Mouse (Mus musculus): ENCODE measurements around the gene Cend1.

Cend1 gene

GRCm38 (mm10) chr7:141429310-141429709 is at the start of gene Cend1:
Gene Cend1, minus strand, starts transcription at chr7:141429491.
- DNase-seq, result peak; percentile 72

- no peak for DNase-seq
These were observed 49.0 kb upstream of the Cend1 start for GRCm38 (mm10) chr7:141478270-141478748.

GRCm38 (mm10) chr7:141477578-141478269 is 48.4 kb upstream of the Cend1 start:
- DNase-seq, result no peak

GRCm38 (mm10) chr7:141476981-141477370 is 47.7 kb upstream of the Cend1 start:
- no peak for DNase-seq

- DNase-seq, result no peak
These were observed 47.1 kb upstream of the Cend1 start for GRCm38 (mm10) chr7:141476226-141476980.

- no peak for DNase-seq
These were observed 46.5 kb upstream of the Cend1 start for GRCm38 (mm10) chr7:141475805-141476158.

GRCm38 (mm10) chr7:141475011-141475804 is 45.9 kb upstream of the Cend1 start, which contains the start of the genes Polr2l and Tspan4:
Gene Polr2l, minus strand, starts transcription at chr7:141475132.
Gene Tspan4, plus strand, starts transcription at chr7:141475240.
- DNase-seq, result peak; percentile 81

- no peak for DNase-seq
These were observed 44.9 kb upstream of the Cend1 start for GRCm38 (mm10) chr7:141474160-141474559.

GRCm38 (mm10) chr7:141472763-141473162 is 43.5 kb upstream of the Cend1 start:
- DNase-seq, result no peak

GRCm38 (mm10) chr7:141472226-141472625 is 42.9 kb upstream of the Cend1 start:
- no peak for DNase-seq

GRCm38 (mm10) chr7:141471236-141471635 is 41.9 kb upstream of the Cend1 start:
- DNase-seq, result no peak

- no peak for DNase-seq
These were observed 41.3 kb upstream of the Cend1 start for GRCm38 (mm10) chr7:141470637-141470944.

GRCm38 (mm10) chr7:141469901-141470636 is 40.8 kb upstream of the Cend1 start:
- no peak for DNase-seq

- no peak for DNase-seq
These were observed 40.1 kb upstream of the Cend1 start for GRCm38 (mm10) chr7:141469352-141469751.

GRCm38 (mm10) chr7:141468522-141469211 is 39.4 kb upstream of the Cend1 start:
- DNase-seq, result no peak

GRCm38 (mm10) chr7:141468164-141468521 is 38.9 kb upstream of the Cend1 start:
- no peak for DNase-seq

GRCm38 (mm10) chr7:141467230-141468030 is 38.1 kb upstream of the Cend1 start, which contains the start of gene Cd151:
Gene Cd151, plus strand, starts transcription at chr7:141467392.
- peak; percentile 71 for DNase-seq

GRCm38 (mm10) chr7:141466607-141467148 is 37.4 kb upstream of the Cend1 start:
- DNase-seq, result no peak

GRCm38 (mm10) chr7:141466045-141466394 is 36.7 kb upstream of the Cend1 start:
- DNase-seq, result no peak

- no peak for DNase-seq
These were observed 36.2 kb upstream of the Cend1 start for GRCm38 (mm10) chr7:141465388-141466044.
